Mouse (Mus musculus) E14TG2a.4 (cell line): ENCODE measurements at regions not wholly inside any gene's neighbourhood (a gene's known extent, or its start where the extent isn't known, plus 50 kb on each side); places are given as distances from the start of the nearest gene placed in this dataset.

ENCODE experiments used
- H3K27me3 ChIP-seq: 2 replicates; pipeline ENCODE4 v1.6.1; 2014; ENCODE audit warnings: low read length, control low read depth; ENCODE audit not compliant: insufficient read depth
- H3K36me3 ChIP-seq: 2 replicates; pipeline ENCODE4 v1.6.1; 2014; ENCODE audit warnings: low read length, control low read depth; ENCODE audit not compliant: insufficient read depth
- H3K4me1 ChIP-seq: replicated peaks from 2 replicates; pipeline ENCODE4 v1.6.1; 2014; ENCODE audit warnings: low read depth, low read length, control low read depth
- H3K4me3 ChIP-seq: replicated peaks from 2 replicates; pipeline ENCODE4 v1.5.1; 2014; ENCODE audit warnings: mild to moderate bottlenecking, low read length
- H3K9me3 ChIP-seq: 2 replicates; pipeline ENCODE4 v1.6.1; 2014; ENCODE audit warnings: low read length, control low read depth
- CTCF ChIP-seq: conservative IDR thresholded peaks from 2 replicates; pipeline ENCODE4 v1.5.1; 2014; ENCODE audit warnings: low read length
- NANOG ChIP-seq: IDR thresholded peaks from 2 replicates; pipeline ENCODE4 v1.6.1; 2014; ENCODE audit warnings: borderline replicate concordance, low read length, mixed read lengths

DNA sequence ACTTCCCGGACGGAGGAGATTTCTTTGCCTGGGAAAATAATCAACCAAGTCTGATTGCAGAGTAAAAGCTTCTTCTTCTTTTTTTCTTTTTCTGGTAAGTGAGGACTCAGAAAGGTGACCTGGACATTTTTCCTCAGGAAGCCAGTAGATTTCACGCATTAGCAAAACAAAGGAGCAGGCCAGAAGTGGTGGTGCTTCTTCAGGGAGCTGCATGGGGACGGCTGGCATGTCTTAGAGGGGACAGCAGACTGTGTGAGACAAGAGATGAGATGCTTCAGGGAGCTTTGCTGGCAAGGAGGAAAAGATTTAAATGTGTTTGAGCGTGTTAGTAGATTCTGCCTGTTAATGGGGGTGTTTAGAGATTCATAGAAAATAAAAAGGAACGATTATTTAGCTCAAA lies 77.4 kb downstream of the Egln3 start:
- H3K4me1 ChIP-seq, result peaks cover 21% of the 10 kb centered on the region
- H3K4me3 ChIP-seq, result peak overlapping the region; percentile 53
- no peak; the same call in 1 of the 2 replicates for TF ChIP-seq NANOG
- TF ChIP-seq CTCF, result no peak
- H3K27me3 ChIP-seq, result no peaks in the 10 kb centered on the region
- no peaks in the 10 kb centered on the region for H3K36me3 ChIP-seq
- H3K9me3 ChIP-seq, result no peaks in the 10 kb centered on the region
